Mouse (Mus musculus) embryonic fibroblast, embryonic 13.5 days (primary cell): ENCODE results near the gene Olfr923. TPM values are rescaled to one million over a fixed set of nuclear protein-coding genes. Genes with fewer than 3 reads are reported as not detected.
"Not testable (repeated sequence)": the region's sequence is repeated elsewhere in the genome, so short reads cannot be mapped to it uniquely, and the experiment has no call there.

Experiments
- H3K27ac ChIP-seq: 2 replicates; pipeline ENCODE4 v1.5.1; 2012; ENCODE audit warnings: low read length, control low read depth, inconsistent platforms; ENCODE audit not compliant: insufficient read depth
- H3K4me1 ChIP-seq: 2 replicates; pipeline ENCODE4 v1.6.1; 2011; ENCODE audit warnings: low read length; ENCODE audit not compliant: control insufficient read depth, insufficient read depth
- H3K4me3 ChIP-seq: 2 replicates; pipeline ENCODE4 v1.5.1; 2011; ENCODE audit warnings: mild to moderate bottlenecking, control low read depth, low read length; ENCODE audit not compliant: insufficient read depth
- CTCF ChIP-seq: IDR thresholded peaks from 2 replicates; pipeline ENCODE4 v1.5.1; 2011; ENCODE audit warnings: mild to moderate bottlenecking, control low read depth, low read length, moderate library complexity, borderline replicate concordance; ENCODE audit not compliant: insufficient read depth
- POLR2A ChIP-seq: IDR thresholded peaks from 2 replicates; pipeline ENCODE4 v1.6.1; 2011; ENCODE audit warnings: low read depth, mild to moderate bottlenecking, control low read depth, low read length, moderate library complexity
- polyA plus RNA-seq: library from polyadenylated mRNA; stranded (reverse); fragments of >200 nt; gene quantifications from 2 replicates; pipeline ENCODE4 v1.2.4, GENCODE M21; 2011; ENCODE audit warnings: low read depth; ENCODE audit not compliant: missing spikeins, insufficient read length

The Olfr923 gene
- not detected in 2 replicates for polyA plus RNA-seq

- TF ChIP-seq POLR2A (no peak), CTCF (no peak)
- Histone ChIP-seq H3K27ac (no peak within 1 kb of the TSS), H3K4me3 (no peak within 1 kb of the TSS), H3K4me1 (no peaks in the 10 kb centered on the region)
Observed at GRCm38 (mm10) chr9:38826245-38826644, at the start of gene Olfr923. Gene Olfr923, plus strand, starts transcription at chr9:38826545.

GRCm38 (mm10) chr9:38792689-38793088, 33.7 kb upstream of the Olfr923 start:
- TF ChIP-seq CTCF (no peak), POLR2A (no peak)
- Histone ChIP-seq H3K4me1 (no peaks in the 10 kb centered on the region), H3K4me3 (no peak overlapping the region)

GRCm38 (mm10) chr9:38805696-38806095, 20.6 kb upstream of the Olfr923 start:
- no peak for TF ChIP-seq POLR2A
- TF ChIP-seq CTCF, result no peak
- Histone ChIP-seq H3K4me3 (no peak overlapping the region), H3K27ac (no peak overlapping the region), H3K4me1 (no peaks in the 10 kb centered on the region)

More at GRCm38 (mm10) chr9:38792689-38793088, 33.7 kb upstream of the Olfr923 start:
- no peak overlapping the region for H3K27ac ChIP-seq

GRCm38 (mm10) chr9:38814314-38814713, 12.0 kb upstream of the Olfr923 start, which contains the start of gene Olfr922:
Gene Olfr922, plus strand, starts transcription at chr9:38814614.
- no peak for TF ChIP-seq POLR2A
- TF ChIP-seq CTCF, result no peak
- no peak within 1 kb of the TSS for H3K27ac ChIP-seq
- no peak within 1 kb of the TSS for H3K4me3 ChIP-seq
- H3K4me1 ChIP-seq, result no peaks in the 10 kb centered on the region

- Histone ChIP-seq H3K4me3 (no peak overlapping the region), H3K4me1 (no peaks in the 10 kb centered on the region), H3K27ac (no peak overlapping the region)
- no peak for TF ChIP-seq CTCF
- TF ChIP-seq POLR2A, result no peak
Observed at GRCm38 (mm10) chr9:38815458-38815986, 10.8 kb upstream of the Olfr923 start.

GRCm38 (mm10) chr9:38833027-38833426, 6.7 kb downstream of the Olfr923 start:
- TF ChIP-seq POLR2A, result no peak
- TF ChIP-seq CTCF, result no peak
- no peak overlapping the region for H3K27ac ChIP-seq
- no peak overlapping the region for H3K4me3 ChIP-seq
- no peaks in the 10 kb centered on the region for H3K4me1 ChIP-seq

- Histone ChIP-seq H3K4me1 (no peaks in the 10 kb centered on the region), H3K4me3 (no peak within 1 kb of the TSS)
- TF ChIP-seq CTCF (no peak), POLR2A (no peak)
Observed at GRCm38 (mm10) chr9:38844149-38844548, 17.8 kb downstream of the Olfr923 start, which contains the start of gene Olfr924. Gene Olfr924, plus strand, starts transcription at chr9:38844449.

GRCm38 (mm10) chr9:38854760-38855159, 28.4 kb downstream of the Olfr923 start, which contains the start of gene Olfr26:
Gene Olfr26, plus strand, starts transcription at chr9:38855060.
- Histone ChIP-seq H3K4me1 (no peaks in the 10 kb centered on the region), H3K4me3 (no peak within 1 kb of the TSS), H3K27ac (no peak within 1 kb of the TSS)
- TF ChIP-seq POLR2A (no peak), CTCF (no peak)

More at GRCm38 (mm10) chr9:38844149-38844548, 17.8 kb downstream of the Olfr923 start, which contains the start of gene Olfr924:
- H3K27ac ChIP-seq, result no peak within 1 kb of the TSS

- H3K4me1 ChIP-seq, H3K27ac ChIP-seq, H3K4me3 ChIP-seq: not testable (repeated sequence)
Observed at GRCm38 (mm10) chr9:38874880-38875279, 48.5 kb downstream of the Olfr923 start.

GRCm38 (mm10) chr9:38876826-38877225, 50.5 kb downstream of the Olfr923 start, which contains the start of gene Olfr926:
Gene Olfr926, plus strand, starts transcription at chr9:38877126.
- no peak within 1 kb of the TSS for H3K4me3 ChIP-seq
- H3K27ac ChIP-seq, result no peak within 1 kb of the TSS
- H3K4me1 ChIP-seq, result no peaks in the 10 kb centered on the region
- TF ChIP-seq POLR2A (no peak), CTCF (no peak)

Other genes starting within 250 kb of the Olfr923 start
- gene Olfr912, start 246.4 kb upstream of the Olfr923 start, polyA plus RNA-seq, result 0.18 TPM in 1 of 2 replicates, not detected in the other
- gene Olfr913, start 233.8 kb upstream of the Olfr923 start, polyA plus RNA-seq, result not detected in 2 replicates
- not detected in 2 replicates for gene Olfr914, start 221.4 kb upstream of the Olfr923 start, polyA plus RNA-seq
- gene Olfr916, start 166.7 kb upstream of the Olfr923 start, polyA plus RNA-seq, result not detected in 2 replicates
- gene Olfr917, start 160.7 kb upstream of the Olfr923 start, polyA plus RNA-seq, result not detected in 2 replicates
- gene Olfr918, start 151.9 kb upstream of the Olfr923 start, polyA plus RNA-seq, result not detected in 2 replicates
- gene Olfr919, start 122.9 kb upstream of the Olfr923 start, polyA plus RNA-seq, result not detected in 2 replicates
- gene Vwa5a, start 108.3 kb upstream of the Olfr923 start, polyA plus RNA-seq, result 92.0 and 92.3 TPM in 2 replicates
- gene Olfr920, start 74.2 kb upstream of the Olfr923 start, polyA plus RNA-seq, result 0.13 and 0.14 TPM in 2 replicates
- gene Olfr921, start 53.5 kb upstream of the Olfr923 start, polyA plus RNA-seq, result not detected in 2 replicates
- not detected in 2 replicates for gene Olfr922, start 11.9 kb upstream of the Olfr923 start, polyA plus RNA-seq
- gene Olfr924, start 17.9 kb downstream of the Olfr923 start, polyA plus RNA-seq, result not detected in 2 replicates
- gene Olfr26, start 28.5 kb downstream of the Olfr923 start, polyA plus RNA-seq, result not detected in 2 replicates
- not detected in 2 replicates for gene Olfr926, start 50.6 kb downstream of the Olfr923 start, polyA plus RNA-seq
- not detected in 2 replicates for gene Olfr930, start 103.3 kb downstream of the Olfr923 start, polyA plus RNA-seq
- not detected in 2 replicates for gene Olfr933, start 145.8 kb downstream of the Olfr923 start, polyA plus RNA-seq
- not detected in 2 replicates for gene Olfr934, start 161.8 kb downstream of the Olfr923 start, polyA plus RNA-seq
- not detected in 2 replicates for gene Olfr935, start 173.1 kb downstream of the Olfr923 start, polyA plus RNA-seq
- not detected in 2 replicates for gene Olfr146, start 196.8 kb downstream of the Olfr923 start, polyA plus RNA-seq
- gene Olfr937, start 238.4 kb downstream of the Olfr923 start, polyA plus RNA-seq, result not detected in 2 replicates